Mouse (Mus musculus): ENCODE measurements around the gene Itgb3. TPM values are rescaled to one million over a fixed set of nuclear protein-coding genes. Genes with fewer than 3 reads are reported as not detected.

Gene Itgb3
- total and polyA plus RNA-seq, 3 experiments: 0.87 to 19.2 (median 2.7) TPM

GRCm38 (mm10) chr11:104663878-104664261 lies 56.1 kb downstream of the Itgb3 start:
- H3K4me3 ChIP-seq (ENCODE audit: low read depth, low read length): no peak overlapping the region
- peaks cover 12% of the 10 kb centered on the region for H3K9me3 ChIP-seq (replicated peaks)
- TF ChIP-seq GATA2 (IDR thresholded peaks at IDR 0.05; ENCODE audit: borderline replicate concordance, low read depth, low read length): no peak
- no peak for TF ChIP-seq TAL1 (conservative IDR thresholded peaks at IDR 0.05; ENCODE audit: low read depth, low read length)
- no peak for TF ChIP-seq CTCF (IDR thresholded peaks at IDR 0.05; ENCODE audit: low read depth, low read length)
- TF ChIP-seq POLR2AphosphoS5 (IDR thresholded peaks at IDR 0.05; ENCODE audit: insufficient replicate concordance, low read depth, low read length): no peak
- no peak for TF ChIP-seq GATA1 (IDR thresholded peaks at IDR 0.05; ENCODE audit: borderline replicate concordance, low read length)
- H3K4me1 ChIP-seq (ENCODE audit: insufficient read depth, low read depth, low read length): peaks cover 52% of the 10 kb centered on the region
- peaks cover 45% of the 10 kb centered on the region for H3K27me3 ChIP-seq (ENCODE audit: insufficient read depth, low read length)
- peaks cover 3% of the 10 kb centered on the region for H3K36me3 ChIP-seq (replicated peaks)
- no peak for ATAC-seq (ENCODE audit: extremely low read depth, insufficient number of reproducible peaks, low FRiP score, poor library complexity, severe bottlenecking)
- no peak for DNase-seq (ENCODE audit: low spot score)

GRCm38 (mm10) chr11:104664441-104664840 lies 56.6 kb downstream of the Itgb3 start:
- H3K4me3 ChIP-seq (ENCODE audit: low read depth, low read length): no peak overlapping the region
- ATAC-seq (ENCODE audit: extremely low read depth, insufficient number of reproducible peaks, low FRiP score, poor library complexity, severe bottlenecking) (no peak), DNase-seq (ENCODE audit: low spot score) (no peak)
- peaks cover 12% of the 10 kb centered on the region for H3K9me3 ChIP-seq (replicated peaks)
- peaks cover 3% of the 10 kb centered on the region for H3K36me3 ChIP-seq (replicated peaks)
- H3K4me1 ChIP-seq (ENCODE audit: insufficient read depth, low read depth, low read length): peaks cover 52% of the 10 kb centered on the region
- TF ChIP-seq CTCF (IDR thresholded peaks at IDR 0.05; ENCODE audit: low read depth, low read length): no peak
- TF ChIP-seq GATA1 (IDR thresholded peaks at IDR 0.05; ENCODE audit: borderline replicate concordance, low read length): no peak
- TF ChIP-seq POLR2AphosphoS5 (IDR thresholded peaks at IDR 0.05; ENCODE audit: insufficient replicate concordance, low read depth, low read length): no peak
- TF ChIP-seq GATA2 (IDR thresholded peaks at IDR 0.05; ENCODE audit: borderline replicate concordance, low read depth, low read length): no peak
- no peak for TF ChIP-seq TAL1 (conservative IDR thresholded peaks at IDR 0.05; ENCODE audit: low read depth, low read length)
- peaks cover 41% of the 10 kb centered on the region for H3K27me3 ChIP-seq (ENCODE audit: insufficient read depth, low read length)

GRCm38 (mm10) chr11:104667399-104667798 lies 59.6 kb downstream of the Itgb3 start:
- DNase-seq (ENCODE audit: low spot score) (no peak), ATAC-seq (ENCODE audit: extremely low read depth, insufficient number of reproducible peaks, low FRiP score, poor library complexity, severe bottlenecking) (no peak)
- H3K27me3 ChIP-seq (ENCODE audit: insufficient read depth, low read length): peaks cover 49% of the 10 kb centered on the region
- TF ChIP-seq GATA2 (IDR thresholded peaks at IDR 0.05; ENCODE audit: borderline replicate concordance, low read depth, low read length) (no peak), POLR2AphosphoS5 (IDR thresholded peaks at IDR 0.05; ENCODE audit: insufficient replicate concordance, low read depth, low read length) (no peak), GATA1 (IDR thresholded peaks at IDR 0.05; ENCODE audit: borderline replicate concordance, low read length) (no peak), TAL1 (conservative IDR thresholded peaks at IDR 0.05; ENCODE audit: low read depth, low read length) (no peak), CTCF (IDR thresholded peaks at IDR 0.05; ENCODE audit: low read depth, low read length) (no peak)
- H3K36me3 ChIP-seq (replicated peaks): no peaks in the 10 kb centered on the region
- no peaks in the 10 kb centered on the region for H3K9me3 ChIP-seq (replicated peaks)
- peaks cover 27% of the 10 kb centered on the region for H3K4me1 ChIP-seq (ENCODE audit: insufficient read depth, low read depth, low read length)
- H3K4me3 ChIP-seq (ENCODE audit: low read depth, low read length): no peak overlapping the region

- no peaks in the 10 kb centered on the region for H3K36me3 ChIP-seq (replicated peaks)
- DNase-seq (ENCODE audit: low spot score) (no peak), ATAC-seq (ENCODE audit: extremely low read depth, insufficient number of reproducible peaks, low FRiP score, poor library complexity, severe bottlenecking) (no peak)
- H3K4me1 ChIP-seq (ENCODE audit: insufficient read depth, low read depth, low read length): no peaks in the 10 kb centered on the region; the same call in 1 of the 2 replicates
- no peaks in the 10 kb centered on the region for H3K9me3 ChIP-seq (replicated peaks)
- no peak for TF ChIP-seq POLR2AphosphoS5 (IDR thresholded peaks at IDR 0.05; ENCODE audit: insufficient replicate concordance, low read depth, low read length)
- TF ChIP-seq TAL1 (conservative IDR thresholded peaks at IDR 0.05; ENCODE audit: low read depth, low read length): no peak
- no peak for TF ChIP-seq CTCF (IDR thresholded peaks at IDR 0.05; ENCODE audit: low read depth, low read length)
- no peak for TF ChIP-seq GATA2 (IDR thresholded peaks at IDR 0.05; ENCODE audit: borderline replicate concordance, low read depth, low read length)
- no peak for TF ChIP-seq GATA1 (IDR thresholded peaks at IDR 0.05; ENCODE audit: borderline replicate concordance, low read length)
- no peak overlapping the region for H3K4me3 ChIP-seq (ENCODE audit: low read depth, low read length)
- H3K27me3 ChIP-seq (ENCODE audit: insufficient read depth, low read length): peaks cover 20% of the 10 kb centered on the region
These were observed 65.6 kb downstream of the Itgb3 start for GRCm38 (mm10) chr11:104673412-104673811.

- no peak overlapping the region for H3K4me3 ChIP-seq (ENCODE audit: low read depth, low read length)
- TF ChIP-seq TAL1 (conservative IDR thresholded peaks at IDR 0.05; ENCODE audit: low read depth, low read length): no peak
- no peak for TF ChIP-seq POLR2AphosphoS5 (IDR thresholded peaks at IDR 0.05; ENCODE audit: insufficient replicate concordance, low read depth, low read length)
- TF ChIP-seq GATA1 (IDR thresholded peaks at IDR 0.05; ENCODE audit: borderline replicate concordance, low read length): no peak
- TF ChIP-seq GATA2 (IDR thresholded peaks at IDR 0.05; ENCODE audit: borderline replicate concordance, low read depth, low read length): no peak
- TF ChIP-seq CTCF (IDR thresholded peaks at IDR 0.05; ENCODE audit: low read depth, low read length): no peak
- ATAC-seq (ENCODE audit: extremely low read depth, insufficient number of reproducible peaks, low FRiP score, poor library complexity, severe bottlenecking): no peak
These were observed 67.0 kb downstream of the Itgb3 start for GRCm38 (mm10) chr11:104674768-104675167.

GRCm38 (mm10) chr11:104685548-104685947 lies 77.7 kb downstream of the Itgb3 start, which contains the start of gene Gm11639:
TSS of gene Gm11639 (plus strand) at chr11:104685707.
- H3K4me3 ChIP-seq (ENCODE audit: low read depth, low read length): no peak within 1 kb of the TSS
- no peaks in the 10 kb centered on the region for H3K4me1 ChIP-seq (ENCODE audit: insufficient read depth, low read depth, low read length)
- no peaks in the 10 kb centered on the region for H3K9me3 ChIP-seq (replicated peaks)
- TF ChIP-seq CTCF (IDR thresholded peaks at IDR 0.05; ENCODE audit: low read depth, low read length) (no peak), POLR2AphosphoS5 (IDR thresholded peaks at IDR 0.05; ENCODE audit: insufficient replicate concordance, low read depth, low read length) (no peak), GATA2 (IDR thresholded peaks at IDR 0.05; ENCODE audit: borderline replicate concordance, low read depth, low read length) (no peak), TAL1 (conservative IDR thresholded peaks at IDR 0.05; ENCODE audit: low read depth, low read length) (no peak), GATA1 (IDR thresholded peaks at IDR 0.05; ENCODE audit: borderline replicate concordance, low read length) (no peak)
- H3K36me3 ChIP-seq (replicated peaks): no peaks in the 10 kb centered on the region
- H3K27me3 ChIP-seq (ENCODE audit: insufficient read depth, low read length): peaks cover 13% of the 10 kb centered on the region; the same call in 1 of the 2 replicates
- ATAC-seq (ENCODE audit: extremely low read depth, insufficient number of reproducible peaks, low FRiP score, poor library complexity, severe bottlenecking) (no peak), DNase-seq (ENCODE audit: low spot score) (no peak)

More at GRCm38 (mm10) chr11:104674768-104675167, 67.0 kb downstream of the Itgb3 start:
- H3K4me1 ChIP-seq (ENCODE audit: insufficient read depth, low read depth, low read length): no peaks in the 10 kb centered on the region; the same call in 1 of the 2 replicates
- H3K27me3 ChIP-seq (ENCODE audit: insufficient read depth, low read length): peaks cover 22% of the 10 kb centered on the region
- no peaks in the 10 kb centered on the region for H3K36me3 ChIP-seq (replicated peaks)
- H3K9me3 ChIP-seq (replicated peaks): no peaks in the 10 kb centered on the region
- DNase-seq (ENCODE audit: low spot score): no peak
